Mouse (Mus musculus): Measurements from ENCODE around the gene Maml2.
A peak's percentile ranks its signal among the peaks of the same experiment; 100 is the strongest.

Maml2 gene

DNA sequence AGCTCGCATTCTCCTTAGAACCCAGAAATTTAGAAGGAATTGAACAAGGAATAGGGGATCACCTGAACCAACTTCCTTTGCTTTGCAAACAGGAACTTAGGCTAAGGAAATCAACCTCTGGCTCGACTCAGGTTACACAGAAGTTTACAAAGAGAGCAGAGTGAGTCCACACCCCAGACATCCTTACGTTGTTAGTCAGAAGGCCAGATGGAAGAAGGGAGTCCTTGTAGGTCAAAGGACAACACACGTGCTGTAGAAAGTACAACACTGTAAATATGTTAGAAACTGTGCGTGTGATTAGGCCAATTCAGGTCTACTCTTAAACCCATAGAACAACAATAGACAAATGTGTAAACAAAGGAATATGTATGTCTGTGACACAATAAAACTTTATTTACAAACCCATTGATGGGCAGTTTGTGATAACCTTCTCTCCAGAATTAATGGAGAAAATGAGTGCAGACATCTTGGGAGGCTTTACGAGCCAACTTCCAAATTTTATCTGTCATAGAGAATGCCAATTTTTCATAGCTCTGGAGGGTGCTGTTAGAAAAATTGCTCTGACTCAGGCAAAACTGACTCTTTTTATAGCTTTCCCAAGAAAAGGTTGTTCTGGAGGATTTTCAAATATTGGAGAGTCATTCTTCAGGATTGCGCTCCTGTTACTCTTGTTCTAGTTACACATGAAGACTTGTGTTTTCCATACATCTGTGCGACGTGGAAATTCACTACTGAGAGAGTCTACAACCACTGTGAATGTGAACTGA lies 194.3 kb downstream of the Maml2 start:
- DNase-seq (ENCODE audit: low spot score in 2 of 2) = no peak

DNA sequence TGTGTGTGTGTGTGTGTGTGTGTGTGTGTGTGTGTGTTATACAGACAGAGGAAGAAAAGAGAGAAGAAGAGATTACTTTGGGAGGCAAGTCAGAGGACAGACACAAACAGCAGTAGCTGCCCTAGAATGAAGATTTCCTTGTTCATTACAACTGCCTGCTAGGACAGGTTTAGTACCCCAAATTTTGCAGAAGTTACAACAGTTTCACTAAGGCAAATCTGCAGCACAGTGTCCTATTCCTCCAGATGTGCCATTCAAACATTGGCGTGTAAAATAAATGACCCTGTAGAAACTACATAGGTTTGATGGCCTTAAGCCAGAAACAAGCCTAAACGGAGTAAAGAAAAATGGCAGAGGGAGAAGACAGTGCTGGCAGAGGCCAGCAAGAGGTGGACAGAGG lies 195.1 kb downstream of the Maml2 start:
- DNase-seq (ENCODE audit: low spot score in 2 of 2) = no peak

DNA sequence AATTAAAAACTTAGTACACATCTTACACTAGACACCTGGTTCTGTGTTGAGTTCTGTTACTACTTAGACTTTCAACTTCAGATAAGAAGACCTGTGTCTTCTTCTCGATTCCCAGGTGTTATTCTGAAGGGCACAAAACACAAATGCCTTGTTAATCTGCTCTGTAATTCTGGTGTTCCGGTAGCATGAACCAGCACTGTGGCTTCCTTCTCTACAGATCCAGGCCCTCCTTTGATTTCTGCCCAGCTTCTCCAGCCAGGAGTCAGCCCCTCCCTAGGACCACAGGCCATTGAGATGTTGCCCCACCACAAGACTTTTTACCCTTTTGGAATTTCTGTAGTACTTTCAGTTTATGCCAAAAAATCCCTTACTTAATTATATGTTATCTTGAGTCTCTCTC lies 196.0 kb downstream of the Maml2 start:
- DNase-seq (ENCODE audit: low spot score in 2 of 2) = no peak

DNA sequence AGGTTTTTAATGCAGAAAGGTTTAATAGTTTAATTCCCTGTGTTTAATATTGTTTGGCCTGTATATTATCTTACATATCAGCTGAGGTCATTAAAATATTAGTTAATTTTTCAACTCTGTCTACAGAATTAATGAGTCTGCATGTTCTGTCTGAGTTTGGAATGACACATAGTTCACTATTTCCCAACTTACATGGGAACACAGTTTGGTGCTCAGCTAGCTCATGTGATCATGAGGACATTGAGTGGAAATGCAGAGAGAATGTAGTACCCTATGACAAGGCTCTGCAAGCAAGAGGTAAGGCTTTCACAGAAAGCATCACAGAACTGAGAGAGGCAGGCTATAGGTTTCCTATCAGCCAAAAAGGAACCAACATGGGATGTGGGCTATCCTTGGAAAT lies 197.8 kb downstream of the Maml2 start:
- DNase-seq (ENCODE audit: low spot score in 2 of 2) = no peak

DNA sequence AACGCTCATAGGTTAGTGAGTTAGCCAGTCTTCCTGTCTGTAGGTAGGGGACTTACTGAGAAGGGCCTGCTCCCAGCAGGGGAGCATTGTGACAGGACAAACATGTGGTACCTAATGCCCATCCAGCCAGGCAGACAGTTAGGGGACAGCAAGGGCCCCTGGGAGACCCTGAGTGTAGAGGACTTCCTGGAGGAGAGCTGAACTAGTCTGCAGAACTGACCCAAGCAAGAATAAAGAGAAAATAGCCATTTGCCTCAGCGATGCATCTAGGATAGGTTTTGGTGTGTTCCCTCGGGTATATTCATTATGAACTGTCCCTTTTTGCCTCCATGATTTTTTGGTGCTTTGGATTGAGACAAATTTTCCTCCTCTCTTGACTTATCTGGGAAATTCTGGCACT lies 199.3 kb downstream of the Maml2 start:
- DNase-seq (ENCODE audit: low spot score in 2 of 2) = no peak

DNA sequence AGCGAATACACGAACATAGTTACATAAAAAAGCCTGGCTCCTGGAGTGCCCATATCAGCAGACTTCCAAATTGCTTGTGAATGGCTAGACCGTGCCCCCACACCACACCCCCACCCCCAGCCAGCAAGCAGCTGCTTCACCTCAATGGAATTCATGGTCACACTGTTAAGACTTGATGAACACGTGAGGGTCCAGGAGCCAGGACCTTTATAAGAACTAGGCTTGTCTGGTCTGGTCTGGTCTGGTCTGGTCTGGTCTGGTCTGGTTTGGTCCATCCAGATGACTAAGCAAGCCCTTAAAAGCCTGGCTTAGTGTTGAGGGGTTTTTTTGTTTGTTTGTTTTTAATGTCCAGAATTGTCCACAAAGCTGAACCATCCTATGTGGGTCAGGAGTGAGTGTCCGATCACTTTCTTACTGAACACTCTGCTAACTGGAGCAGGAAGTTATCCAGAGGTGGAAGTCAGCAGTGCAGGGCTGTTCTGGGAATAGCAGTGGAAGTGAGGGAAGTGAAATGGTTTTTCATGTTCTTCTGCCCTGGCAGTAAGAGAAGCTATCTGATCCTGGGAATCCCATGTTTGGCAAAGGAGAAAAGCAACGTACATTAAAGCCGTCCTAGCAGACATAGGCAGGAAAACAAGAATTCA lies 200.1 kb downstream of the Maml2 start:
- DNase-seq (ENCODE audit: low spot score in 2 of 2) = no peak

DNA sequence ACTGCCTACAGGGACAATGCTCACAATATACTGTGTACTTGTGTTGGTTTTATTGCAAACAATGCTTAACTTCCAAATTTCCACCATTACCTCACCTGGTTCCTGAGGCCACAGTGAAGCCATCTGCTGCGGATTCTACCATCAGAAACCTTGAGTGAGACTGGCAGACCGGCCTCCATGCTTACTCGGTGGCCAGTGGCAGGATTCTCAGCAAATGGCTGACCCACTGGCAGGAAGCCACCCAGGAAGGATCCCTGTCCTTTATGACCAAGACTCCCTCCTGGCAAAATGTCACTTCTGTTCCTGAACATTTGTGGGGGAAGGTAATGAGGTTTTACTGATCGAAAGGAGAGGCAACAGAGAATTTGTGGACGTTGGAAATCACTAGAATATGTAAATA lies 202.3 kb downstream of the Maml2 start:
- DNase-seq (ENCODE audit: low spot score in 2 of 2) = no peak

DNA sequence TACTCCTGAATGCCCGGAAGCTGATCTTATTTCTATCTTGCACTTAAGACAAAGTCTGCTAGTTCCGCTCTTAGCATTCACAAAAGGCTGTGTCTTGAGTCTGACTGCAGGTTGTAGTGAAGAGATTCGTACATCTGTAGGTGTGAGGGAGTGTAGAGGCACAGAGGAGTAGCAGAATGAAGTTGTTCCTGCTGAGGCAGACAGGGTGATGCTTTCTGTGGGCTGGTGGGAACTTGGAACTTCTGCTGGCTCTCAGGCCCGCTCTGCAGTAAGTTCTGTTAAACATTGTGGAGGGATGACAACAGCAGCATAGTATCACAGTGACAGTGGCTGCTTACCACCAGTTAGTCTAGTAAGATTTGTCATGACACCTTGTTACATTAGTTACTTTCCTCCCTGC lies 207.3 kb downstream of the Maml2 start:
- no peak for DNase-seq (ENCODE audit: low spot score in 2 of 2)

DNA sequence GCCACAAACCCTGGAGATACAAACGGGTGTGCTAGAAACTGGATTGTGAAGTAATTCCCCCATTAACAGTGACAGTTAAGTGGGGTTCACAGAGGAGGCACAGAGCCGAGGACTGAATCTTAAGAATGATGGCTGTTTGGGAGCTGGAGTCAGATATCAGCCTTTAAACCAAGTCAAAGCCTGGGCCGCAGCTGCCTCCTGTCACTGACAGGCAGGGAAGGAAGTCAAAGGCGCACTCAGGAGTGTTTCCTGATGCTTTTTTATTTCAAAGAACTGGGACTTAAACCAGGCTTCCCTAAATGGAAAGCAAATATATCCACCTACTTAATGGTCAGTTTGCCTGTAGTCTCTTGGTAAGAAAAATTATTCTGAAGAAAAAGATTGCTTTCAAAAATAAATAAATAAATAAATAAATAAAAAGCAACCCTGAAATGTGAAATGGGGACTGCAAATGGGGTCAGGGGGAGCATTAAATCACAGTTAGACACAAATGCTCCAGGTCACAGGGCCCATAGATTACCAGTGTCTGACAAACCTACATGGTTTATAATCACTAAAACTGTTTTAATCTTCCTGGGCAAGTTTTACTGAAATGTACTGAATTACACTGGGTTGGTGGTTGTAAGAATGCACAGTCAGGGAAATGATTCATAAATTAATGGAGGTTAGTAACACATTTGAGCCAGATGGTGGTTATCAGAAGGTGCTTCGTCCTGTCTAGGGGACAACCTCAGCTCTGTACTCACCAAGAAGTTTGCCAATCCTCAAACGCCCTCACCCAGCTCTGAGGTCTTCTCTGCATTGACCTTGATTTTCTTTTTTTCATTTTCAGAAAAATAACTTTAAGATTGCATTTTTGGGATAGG lies 209.4 kb downstream of the Maml2 start:
- DNase-seq (ENCODE audit: low spot score in 2 of 2) = no peak

DNA sequence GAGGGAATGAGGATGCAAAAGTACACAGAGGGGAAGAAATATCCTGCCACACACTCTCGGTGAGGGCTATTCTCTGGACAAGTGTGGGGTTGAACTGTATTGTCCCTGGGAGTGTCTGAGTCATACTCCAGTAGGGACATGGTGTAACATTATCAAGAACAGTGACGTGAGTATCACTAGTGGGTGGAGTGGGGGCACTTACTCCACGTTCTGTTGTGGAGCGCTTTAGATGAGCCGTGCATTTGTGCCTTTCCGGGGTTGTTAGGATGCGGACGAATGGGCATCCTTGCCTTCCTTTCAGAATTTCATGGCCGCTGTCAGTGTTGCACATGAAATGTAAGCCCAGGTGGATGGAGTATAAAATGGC lies 210.0 kb downstream of the Maml2 start:
- no peak for DNase-seq (ENCODE audit: low spot score in 2 of 2)

DNA sequence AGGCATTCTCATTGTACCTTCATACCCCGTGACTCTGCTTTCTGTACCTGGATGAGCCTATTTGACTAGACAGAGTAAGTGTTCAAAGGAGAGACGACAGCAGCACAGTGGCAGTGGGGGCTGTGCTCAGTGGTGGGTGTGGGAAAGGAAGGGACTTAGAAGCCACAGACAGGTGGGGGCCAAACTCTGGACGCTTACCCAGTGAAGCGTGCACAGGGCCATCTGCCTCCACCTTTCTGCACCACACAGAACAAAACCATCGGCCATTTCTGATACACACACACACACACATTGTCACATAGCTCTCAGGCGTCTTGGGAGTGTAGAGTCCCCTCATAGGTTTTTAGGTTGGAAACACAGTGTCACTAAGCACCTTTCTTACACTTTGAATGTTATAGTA lies 212.0 kb downstream of the Maml2 start:
- no peak for DNase-seq (ENCODE audit: low spot score in 2 of 2)

DNA sequence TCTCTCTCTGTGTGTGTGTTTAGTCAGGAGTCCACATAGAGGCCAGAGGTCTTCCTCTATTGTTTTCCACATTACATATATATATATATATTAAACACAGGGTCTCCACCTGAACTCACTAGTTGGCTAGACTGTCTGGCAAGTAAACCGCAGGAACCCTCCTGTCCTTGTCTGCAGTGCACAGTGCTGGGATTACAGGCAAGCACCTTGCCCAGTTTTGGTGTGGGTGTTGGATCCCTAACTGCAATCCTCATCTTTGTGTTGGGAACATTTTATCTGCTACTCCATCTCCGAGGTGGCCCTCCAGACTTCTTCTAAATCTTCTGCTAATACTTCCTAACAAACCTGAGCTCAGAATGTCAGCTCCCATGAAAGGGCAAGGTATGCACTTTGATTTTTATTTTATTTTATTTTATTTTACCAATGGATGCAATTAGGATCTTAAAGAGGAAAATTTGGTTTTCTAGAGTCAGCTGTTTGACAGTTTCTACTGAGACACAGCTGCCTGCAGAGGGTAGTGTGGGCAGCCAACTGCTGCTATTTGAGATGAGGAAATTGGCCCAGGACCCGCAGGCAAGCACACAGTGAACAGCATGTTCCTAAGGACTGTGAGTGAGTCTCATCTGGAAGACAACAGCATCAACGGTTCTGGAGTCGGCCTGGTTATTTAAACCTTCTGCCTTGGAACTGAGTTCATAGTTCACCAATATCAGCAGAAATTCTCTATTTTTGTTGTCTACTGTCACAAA lies 213.0 kb downstream of the Maml2 start:
- peak; percentile 31 to 46 for DNase-seq (ENCODE audit: low spot score in 2 of 2)

DNA sequence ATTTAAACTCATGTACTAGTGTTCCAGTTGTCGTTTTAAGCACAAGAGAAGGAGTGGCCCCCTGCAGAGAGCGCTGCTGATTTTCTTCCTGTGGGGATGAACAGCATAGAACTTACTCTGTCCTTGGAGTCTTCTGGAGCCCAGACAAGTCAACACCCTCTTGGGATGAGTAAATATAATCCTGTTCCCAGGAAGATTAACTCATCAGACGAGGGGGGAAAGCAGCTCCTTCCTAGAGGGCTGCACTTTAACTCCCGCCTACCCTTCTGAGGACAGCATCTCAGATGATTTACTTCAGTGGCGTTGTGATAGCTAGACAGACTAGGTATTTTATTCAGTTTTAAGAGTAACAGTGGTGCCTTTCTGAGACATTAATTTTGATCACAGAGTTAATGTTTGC lies 215.4 kb downstream of the Maml2 start:
- DNase-seq (ENCODE audit: low spot score in 2 of 2) = no peak

DNA sequence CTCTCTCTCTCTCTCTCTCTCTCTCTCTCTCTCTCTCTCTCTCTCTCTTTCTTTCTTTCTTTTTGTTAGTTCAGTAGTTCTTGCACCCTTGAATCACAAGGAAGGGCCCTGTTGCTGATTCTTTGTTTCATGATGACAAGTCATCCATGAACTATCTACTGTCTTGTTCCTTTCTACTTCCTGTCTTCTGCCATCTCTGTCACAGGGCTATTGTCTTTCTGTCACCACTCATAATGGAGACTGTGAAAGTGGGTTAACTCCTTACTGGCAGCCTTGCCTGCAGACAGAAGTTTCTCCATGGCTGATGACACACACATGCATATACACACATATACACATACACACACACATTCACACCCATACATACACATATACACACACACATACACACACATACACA lies 216.7 kb downstream of the Maml2 start:
- no peak for DNase-seq (ENCODE audit: low spot score in 2 of 2)

DNA sequence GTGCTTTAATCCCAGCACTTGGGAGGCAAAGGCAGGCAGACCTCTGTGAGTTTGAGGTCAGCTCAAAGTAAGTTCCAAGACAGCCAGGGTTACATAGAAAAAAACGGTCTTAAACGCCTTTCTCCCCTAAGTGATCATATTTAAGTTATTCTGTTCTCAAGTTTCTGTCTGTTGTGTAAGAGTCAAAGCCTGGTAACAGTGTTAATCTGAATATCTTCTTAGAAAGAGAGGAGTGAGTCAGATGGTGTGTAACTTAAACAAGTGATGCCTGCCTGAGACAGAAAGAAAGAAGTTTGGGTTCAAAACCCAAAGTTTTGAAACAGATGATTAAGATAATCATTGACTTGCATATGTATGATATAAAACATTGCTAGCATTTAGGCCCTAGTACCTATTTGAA lies 218.2 kb downstream of the Maml2 start:
- DNase-seq (ENCODE audit: low spot score in 2 of 2) = no peak

DNA sequence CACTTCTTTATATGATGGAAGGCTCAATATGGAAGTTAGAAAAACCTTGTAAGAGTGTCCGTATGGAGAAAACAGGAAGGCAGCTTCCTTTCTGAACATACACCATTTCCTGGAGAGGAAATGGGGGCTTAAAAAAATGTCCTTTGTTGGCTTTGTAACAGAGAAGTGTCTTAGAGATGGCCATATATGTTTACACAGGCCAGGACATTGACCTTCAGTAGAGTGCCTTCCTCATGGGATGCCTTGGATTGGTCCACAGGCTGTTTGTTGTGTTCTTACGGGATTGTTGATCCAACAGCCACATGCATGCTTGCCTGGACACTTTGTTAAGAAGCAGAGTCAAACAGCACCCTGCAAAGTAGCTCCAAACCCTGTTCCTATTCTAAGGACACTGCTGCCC lies 220.3 kb downstream of the Maml2 start:
- no peak for DNase-seq (ENCODE audit: low spot score in 2 of 2)

DNA sequence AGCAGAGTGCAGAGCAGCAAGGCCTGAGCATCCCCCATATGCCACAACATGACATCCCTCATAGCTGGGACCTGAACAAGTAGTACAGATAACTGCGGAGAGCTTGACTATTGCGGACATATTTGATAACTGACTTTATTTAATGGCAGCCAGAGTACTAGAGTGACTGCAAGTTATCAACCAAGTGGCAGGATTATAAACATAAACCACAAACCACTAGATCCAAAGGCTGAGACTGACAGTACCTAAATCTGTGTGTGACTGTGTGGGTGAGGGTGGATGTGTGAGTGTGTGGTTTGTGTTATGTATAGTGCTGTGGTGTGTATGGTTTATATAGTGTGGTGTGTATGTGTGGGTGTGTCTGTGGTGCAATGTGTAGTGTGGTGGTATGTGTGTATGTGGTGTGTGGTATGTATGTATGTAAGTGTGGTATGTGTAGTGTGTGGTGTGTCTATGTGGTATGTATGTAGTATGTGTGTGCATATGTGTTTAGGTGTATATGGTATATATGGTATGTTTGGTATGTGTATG lies 220.7 kb downstream of the Maml2 start:
- no peak for DNase-seq (ENCODE audit: low spot score in 2 of 2)

DNA sequence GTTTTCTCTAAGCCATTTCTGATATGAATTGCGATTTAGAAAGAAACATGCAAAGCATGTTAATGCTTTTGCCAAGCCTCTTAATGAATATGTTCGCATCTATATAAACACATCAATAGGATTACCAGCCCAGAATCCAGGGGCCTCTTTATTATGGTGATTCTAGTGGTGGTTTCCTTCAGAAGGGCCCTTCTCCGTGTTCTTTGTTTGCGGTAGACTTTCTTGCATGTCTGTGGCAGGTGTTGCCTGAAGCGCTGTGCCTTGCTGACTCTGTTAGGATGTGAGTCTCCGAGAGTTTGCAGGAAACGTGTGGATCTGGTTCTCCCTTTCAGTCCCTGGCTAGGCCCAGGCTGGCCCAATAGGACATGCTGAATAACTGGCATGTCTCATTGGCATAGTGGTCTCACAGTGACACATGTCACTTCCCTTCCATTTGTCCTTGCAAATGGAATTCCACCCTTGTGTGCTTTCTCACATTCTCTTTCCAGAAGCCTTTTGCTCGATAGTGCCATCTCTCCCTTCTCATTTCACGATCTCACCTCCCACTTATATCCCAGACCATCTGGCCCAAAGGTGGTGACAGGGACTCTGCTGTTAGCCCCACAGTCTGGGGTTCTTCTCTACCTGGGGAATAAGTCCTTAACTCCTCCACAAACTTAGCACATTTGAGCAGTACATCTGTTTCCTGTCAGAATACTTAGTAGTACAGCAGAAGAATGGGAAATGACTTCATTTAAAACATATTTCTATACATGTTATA lies 224.5 kb downstream of the Maml2 start:
- DNase-seq (ENCODE audit: low spot score in 2 of 2) = no peak

DNA sequence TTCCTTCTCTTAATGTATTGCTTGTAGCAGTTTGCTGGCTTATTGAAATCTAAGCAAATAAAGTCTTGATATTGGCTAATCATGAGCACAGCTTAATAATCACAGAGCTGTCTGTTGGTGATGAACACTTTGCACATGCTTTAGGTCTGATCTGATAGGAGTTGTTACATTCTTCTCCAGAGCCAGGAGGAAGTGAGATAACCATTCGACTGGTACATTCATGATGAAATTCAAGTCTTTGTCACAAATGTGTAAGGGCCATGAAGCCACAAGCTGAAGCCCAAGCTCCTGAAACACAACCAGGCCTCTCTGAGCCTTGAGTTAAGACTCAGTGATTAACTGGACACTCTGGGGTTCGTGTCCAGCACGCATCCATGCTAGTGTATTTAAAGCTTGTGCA lies 225.3 kb downstream of the Maml2 start:
- no peak for DNase-seq (ENCODE audit: low spot score in 2 of 2)

DNA sequence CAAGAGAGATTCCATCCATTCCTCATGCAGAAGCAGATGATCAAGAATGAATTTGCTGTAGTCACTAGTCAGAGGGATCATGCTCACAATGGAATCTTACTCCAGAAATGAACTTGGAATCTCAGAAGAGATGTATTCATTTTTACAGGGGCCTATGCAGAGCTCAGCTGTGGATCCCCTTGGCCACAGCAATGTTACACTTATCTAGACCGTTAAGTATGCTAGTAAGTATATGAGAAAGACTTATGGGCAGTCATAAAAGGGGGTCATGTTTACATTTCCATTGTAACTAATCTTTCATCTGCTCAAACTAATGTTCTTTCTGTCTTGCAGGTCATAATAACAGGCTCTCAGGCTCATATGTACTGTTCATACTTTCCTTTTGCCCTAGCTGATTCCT lies 227.3 kb downstream of the Maml2 start:
- DNase-seq (ENCODE audit: low spot score in 2 of 2) = no peak

All from right cerebral cortex, postnatal 36 days (tissue).